Mouse (Mus musculus): ENCODE measurements around the gene Gsg1l. TPM values are rescaled to one million over a fixed set of nuclear protein-coding genes. Genes with fewer than 3 reads are reported as not detected.

Gene Gsg1l
- polyA plus RNA-seq, 1 experiment from 2014 or later: 0.21 TPM

DNA sequence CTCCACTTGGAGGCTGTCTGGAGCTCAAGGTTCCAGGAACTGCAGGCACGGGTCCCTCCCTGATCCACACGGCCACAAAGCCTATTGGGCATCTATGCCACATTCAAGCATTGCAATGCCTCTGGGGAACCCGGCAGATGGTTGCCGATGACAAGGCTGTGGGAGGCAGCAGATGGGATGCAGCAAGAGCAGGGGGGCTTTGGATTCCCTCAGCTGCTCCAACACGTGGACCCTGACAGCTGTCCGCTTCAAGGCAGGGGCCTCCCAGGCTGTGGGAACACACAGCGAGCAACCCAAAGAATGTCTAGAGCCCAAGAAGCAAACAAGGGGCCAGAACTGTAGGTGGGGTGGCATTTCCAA lies 73.4 kb downstream of the Gsg1l start:
- WGBS: 70% methylated on average over 7 of the region's 7 CpGs
- DNase-seq (ENCODE audit: low spot score): no peak
- Histone ChIP-seq H3K27me3 (replicated peaks; ENCODE audit: control insufficient read depth, insufficient read depth, low read length) (no peaks in the 10 kb centered on the region), H3K27ac (ENCODE audit: low read depth, low read length) (no peak overlapping the region), H3K9ac (ENCODE audit: low read depth, low read length) (no peak overlapping the region), H3K9me3 (ENCODE audit: control insufficient read depth, low read length) (no peaks in the 10 kb centered on the region), H3K4me2 (no peak overlapping the region), H3K4me1 (replicated peaks; ENCODE audit: control insufficient read depth, insufficient read depth, low read length) (no peaks in the 10 kb centered on the region), H3K4me3 (ENCODE audit: low read depth, low read length) (no peak overlapping the region), H3K36me3 (ENCODE audit: control insufficient read depth, insufficient read depth, low read length) (no peaks in the 10 kb centered on the region)
- ATAC-seq (replicated peaks; ENCODE audit: low FRiP score): no peak

GRCm38 (mm10) chr7:126008139-126008788 lies 73.9 kb downstream of the Gsg1l start:
- H3K27me3 ChIP-seq (replicated peaks; ENCODE audit: control insufficient read depth, insufficient read depth, low read length): no peaks in the 10 kb centered on the region
- no peaks in the 10 kb centered on the region for H3K36me3 ChIP-seq (ENCODE audit: control insufficient read depth, insufficient read depth, low read length)
- no peaks in the 10 kb centered on the region for H3K9me3 ChIP-seq (ENCODE audit: control insufficient read depth, low read length)
- DNase-seq (ENCODE audit: low spot score) (no peak), ATAC-seq (replicated peaks; ENCODE audit: low FRiP score) (no peak)
- WGBS: 80% methylated on average over 4 of the region's 4 CpGs
- H3K4me2 ChIP-seq: no peak overlapping the region
- no peak overlapping the region for H3K27ac ChIP-seq (ENCODE audit: low read depth, low read length)
- H3K4me1 ChIP-seq (replicated peaks; ENCODE audit: control insufficient read depth, insufficient read depth, low read length): no peaks in the 10 kb centered on the region
- H3K9ac ChIP-seq (ENCODE audit: low read depth, low read length): no peak overlapping the region
- no peak overlapping the region for H3K4me3 ChIP-seq (ENCODE audit: low read depth, low read length)

GRCm38 (mm10) chr7:126007132-126007910 lies 74.9 kb downstream of the Gsg1l start:
- no peaks in the 10 kb centered on the region for H3K9me3 ChIP-seq (ENCODE audit: control insufficient read depth, low read length)
- no peak overlapping the region for H3K4me3 ChIP-seq (ENCODE audit: low read depth, low read length)
- ATAC-seq (replicated peaks; ENCODE audit: low FRiP score) (no peak), DNase-seq (ENCODE audit: low spot score) (no peak)
- H3K27me3 ChIP-seq (replicated peaks; ENCODE audit: control insufficient read depth, insufficient read depth, low read length): no peaks in the 10 kb centered on the region
- no peak overlapping the region for H3K9ac ChIP-seq (ENCODE audit: low read depth, low read length)
- H3K4me2 ChIP-seq: no peak overlapping the region
- no peaks in the 10 kb centered on the region for H3K36me3 ChIP-seq (ENCODE audit: control insufficient read depth, insufficient read depth, low read length)
- no peaks in the 10 kb centered on the region for H3K4me1 ChIP-seq (replicated peaks; ENCODE audit: control insufficient read depth, insufficient read depth, low read length)
- no peak overlapping the region for H3K27ac ChIP-seq (ENCODE audit: low read depth, low read length)
- 72% methylated on average over 10 of the region's 10 CpGs for WGBS

GRCm38 (mm10) chr7:126005274-126005673 lies 76.9 kb downstream of the Gsg1l start:
- 61% methylated on average over 5 of the region's 5 CpGs for WGBS
- ATAC-seq (replicated peaks; ENCODE audit: low FRiP score): no peak

DNA sequence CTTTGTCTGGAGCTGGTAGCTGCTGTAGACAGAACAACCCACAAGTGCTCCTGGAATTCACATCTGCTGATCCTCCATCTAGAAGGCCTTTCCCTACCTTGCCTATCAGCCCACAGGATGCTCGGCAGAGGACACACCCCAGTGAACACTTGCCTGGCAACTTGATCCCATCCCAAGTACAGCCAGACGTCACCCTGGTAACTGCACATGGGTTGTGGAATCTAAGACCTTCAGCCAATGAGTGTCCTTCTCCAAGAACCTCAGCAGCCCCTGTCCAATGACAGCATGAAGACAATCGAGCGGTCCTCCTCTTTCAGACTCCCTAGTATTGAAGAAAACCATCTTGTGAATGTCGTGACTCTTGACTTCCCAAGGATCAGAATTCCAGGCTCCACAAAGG lies 80.5 kb downstream of the Gsg1l start:
- Histone ChIP-seq H3K4me1 (replicated peaks; ENCODE audit: control insufficient read depth, insufficient read depth, low read length) (no peaks in the 10 kb centered on the region), H3K9ac (ENCODE audit: low read depth, low read length) (no peak overlapping the region), H3K27me3 (replicated peaks; ENCODE audit: control insufficient read depth, insufficient read depth, low read length) (no peaks in the 10 kb centered on the region), H3K4me3 (ENCODE audit: low read depth, low read length) (no peak overlapping the region), H3K9me3 (ENCODE audit: control insufficient read depth, low read length) (no peaks in the 10 kb centered on the region), H3K36me3 (ENCODE audit: control insufficient read depth, insufficient read depth, low read length) (no peaks in the 10 kb centered on the region), H3K4me2 (no peak overlapping the region), H3K27ac (ENCODE audit: low read depth, low read length) (no peak overlapping the region)
- no peak for ATAC-seq (replicated peaks; ENCODE audit: low FRiP score)
- WGBS: 69% methylated on average over 5 of the region's 5 CpGs
- DNase-seq (ENCODE audit: low spot score): no peak

More at GRCm38 (mm10) chr7:126005274-126005673, 76.9 kb downstream of the Gsg1l start:
- no peaks in the 10 kb centered on the region for H3K27me3 ChIP-seq (replicated peaks; ENCODE audit: control insufficient read depth, insufficient read depth, low read length)
- H3K4me3 ChIP-seq (ENCODE audit: low read depth, low read length): no peak overlapping the region
- H3K27ac ChIP-seq (ENCODE audit: low read depth, low read length): no peak overlapping the region
- H3K9ac ChIP-seq (ENCODE audit: low read depth, low read length): no peak overlapping the region
- H3K36me3 ChIP-seq (ENCODE audit: control insufficient read depth, insufficient read depth, low read length): no peaks in the 10 kb centered on the region
- H3K4me2 ChIP-seq: no peak overlapping the region
- H3K4me1 ChIP-seq (replicated peaks; ENCODE audit: control insufficient read depth, insufficient read depth, low read length): no peaks in the 10 kb centered on the region
- H3K9me3 ChIP-seq (ENCODE audit: control insufficient read depth, low read length): no peaks in the 10 kb centered on the region
- no peak for DNase-seq (ENCODE audit: low spot score)

DNA sequence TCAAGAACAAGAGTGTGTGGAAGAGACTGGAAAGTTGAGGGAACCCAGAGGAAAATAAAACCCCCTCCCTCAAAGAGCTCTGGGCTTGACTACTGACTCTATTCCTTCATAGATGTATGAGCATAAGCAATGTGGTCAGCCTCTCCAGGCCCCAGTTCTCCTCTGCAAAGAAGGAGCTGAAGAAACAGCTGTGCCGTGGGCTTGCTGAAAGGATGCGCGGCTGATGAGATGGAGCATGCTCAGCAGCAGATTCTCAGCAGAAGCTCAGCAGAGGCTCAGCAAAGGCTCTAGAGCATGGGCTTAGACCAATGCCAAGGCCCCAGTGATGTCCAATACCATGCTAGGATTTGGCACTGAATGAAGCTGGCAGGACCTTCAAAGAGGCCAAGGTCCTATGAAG lies 82.3 kb downstream of the Gsg1l start:
- no peak for ATAC-seq (replicated peaks; ENCODE audit: low FRiP score)
- Histone ChIP-seq H3K4me1 (replicated peaks; ENCODE audit: control insufficient read depth, insufficient read depth, low read length) (no peaks in the 10 kb centered on the region), H3K27me3 (replicated peaks; ENCODE audit: control insufficient read depth, insufficient read depth, low read length) (no peaks in the 10 kb centered on the region), H3K27ac (ENCODE audit: low read depth, low read length) (no peak overlapping the region), H3K9ac (ENCODE audit: low read depth, low read length) (no peak overlapping the region), H3K4me2 (no peak overlapping the region), H3K9me3 (ENCODE audit: control insufficient read depth, low read length) (no peaks in the 10 kb centered on the region), H3K4me3 (ENCODE audit: low read depth, low read length) (no peak overlapping the region), H3K36me3 (ENCODE audit: control insufficient read depth, insufficient read depth, low read length) (no peaks in the 10 kb centered on the region)
- 97% methylated on average over 3 of the region's 3 CpGs for WGBS
- no peak for DNase-seq (ENCODE audit: low spot score)

GRCm38 (mm10) chr7:125996151-125996550 lies 86.1 kb downstream of the Gsg1l start:
- H3K27ac ChIP-seq (ENCODE audit: low read depth, low read length): no peak overlapping the region
- no peak for ATAC-seq (replicated peaks; ENCODE audit: low FRiP score)
- H3K9ac ChIP-seq (ENCODE audit: low read depth, low read length): no peak overlapping the region
- no peaks in the 10 kb centered on the region for H3K27me3 ChIP-seq (replicated peaks; ENCODE audit: control insufficient read depth, insufficient read depth, low read length)
- H3K36me3 ChIP-seq (ENCODE audit: control insufficient read depth, insufficient read depth, low read length): no peaks in the 10 kb centered on the region
- 89% methylated on average over 1 of the region's 1 CpGs for WGBS
- no peak overlapping the region for H3K4me2 ChIP-seq
- no peaks in the 10 kb centered on the region for H3K9me3 ChIP-seq (ENCODE audit: control insufficient read depth, low read length)
- no peaks in the 10 kb centered on the region for H3K4me1 ChIP-seq (replicated peaks; ENCODE audit: control insufficient read depth, insufficient read depth, low read length)
- no peak overlapping the region for H3K4me3 ChIP-seq (ENCODE audit: low read depth, low read length)
- no peak for DNase-seq (ENCODE audit: low spot score)

DNA sequence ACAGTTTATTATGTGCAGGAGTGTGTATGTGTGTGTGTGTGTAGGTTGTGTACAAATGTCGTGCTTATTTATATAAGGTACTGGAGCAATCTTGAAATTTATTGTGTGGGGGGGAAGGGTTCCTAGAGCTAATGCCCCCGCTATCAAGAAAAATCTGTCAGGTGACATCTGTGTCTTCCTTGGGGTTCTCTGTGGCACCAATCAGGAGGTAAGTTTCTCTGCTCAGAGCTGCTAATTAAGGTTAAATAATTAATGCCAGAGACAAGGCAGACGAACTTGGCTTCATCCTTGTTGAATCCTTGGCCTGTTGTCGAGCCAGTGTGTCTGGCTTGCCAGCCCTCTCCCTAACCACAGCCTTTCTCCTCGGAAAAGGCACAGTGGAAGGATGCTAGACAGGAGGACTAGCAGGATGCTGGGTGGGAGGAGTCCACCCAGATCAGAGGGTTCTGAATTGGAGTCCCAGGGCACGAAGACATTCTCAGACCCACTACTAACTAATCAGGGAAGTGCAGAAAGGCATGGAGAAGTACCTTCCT lies 89.8 kb downstream of the Gsg1l start:
- Histone ChIP-seq H3K4me3 (ENCODE audit: low read depth, low read length) (no peak overlapping the region), H3K9ac (ENCODE audit: low read depth, low read length) (no peak overlapping the region), H3K9me3 (ENCODE audit: control insufficient read depth, low read length) (no peaks in the 10 kb centered on the region), H3K36me3 (ENCODE audit: control insufficient read depth, insufficient read depth, low read length) (no peaks in the 10 kb centered on the region), H3K27ac (ENCODE audit: low read depth, low read length) (no peak overlapping the region), H3K4me1 (replicated peaks; ENCODE audit: control insufficient read depth, insufficient read depth, low read length) (no peaks in the 10 kb centered on the region), H3K4me2 (no peak overlapping the region), H3K27me3 (replicated peaks; ENCODE audit: control insufficient read depth, insufficient read depth, low read length) (no peaks in the 10 kb centered on the region)
- 71% methylated on average over 6 of the region's 6 CpGs for WGBS
- ATAC-seq (replicated peaks; ENCODE audit: low FRiP score) (no peak), DNase-seq (ENCODE audit: low spot score) (no peak)

DNA sequence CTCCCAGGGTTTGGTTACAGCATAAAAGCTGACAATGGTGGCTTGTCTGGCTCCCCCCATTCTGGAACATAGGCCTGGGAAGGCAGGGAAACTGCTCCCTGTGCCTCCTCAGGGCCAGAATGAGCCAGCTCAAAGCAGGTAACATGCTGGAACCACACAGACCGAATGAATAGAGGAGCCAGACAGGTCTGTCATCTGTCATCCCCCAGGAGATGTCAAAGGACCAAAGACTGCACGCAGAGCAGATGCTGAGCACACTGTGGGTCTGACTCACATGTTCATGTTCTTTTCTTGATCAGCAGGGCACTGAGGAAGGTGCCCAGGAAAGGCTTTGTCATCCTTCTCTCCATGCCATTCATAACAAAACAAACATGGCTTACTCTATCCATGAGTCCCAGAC lies 90.4 kb downstream of the Gsg1l start:
- Histone ChIP-seq H3K9ac (ENCODE audit: low read depth, low read length) (no peak overlapping the region), H3K9me3 (ENCODE audit: control insufficient read depth, low read length) (no peaks in the 10 kb centered on the region)

More for the DNA sequence above, 90.4 kb downstream of the Gsg1l start:
- H3K27ac ChIP-seq (ENCODE audit: low read depth, low read length): no peak overlapping the region
- no peaks in the 10 kb centered on the region for H3K4me1 ChIP-seq (replicated peaks; ENCODE audit: control insufficient read depth, insufficient read depth, low read length)
- no peak for DNase-seq (ENCODE audit: low spot score)
- 64% methylated on average over 2 of the region's 2 CpGs for WGBS
- H3K4me2 ChIP-seq: no peak overlapping the region
- no peak for ATAC-seq (replicated peaks; ENCODE audit: low FRiP score)
- 0 out of 2 replicates have a peak, but pooled peaks cover 1% of the 10 kb centered on the region for H3K27me3 ChIP-seq (replicated peaks; ENCODE audit: control insufficient read depth, insufficient read depth, low read length)
- no peaks in the 10 kb centered on the region for H3K36me3 ChIP-seq (ENCODE audit: control insufficient read depth, insufficient read depth, low read length)
- H3K4me3 ChIP-seq (ENCODE audit: low read depth, low read length): no peak overlapping the region
